Mouse (Mus musculus) kidney, adult 2 months (tissue): ENCODE measurements around the gene Pbrm1. TPM values are rescaled to one million over a fixed set of nuclear protein-coding genes. Genes with fewer than 3 reads are reported as not detected.

Source experiments
- DNase-seq: peaks from one replicate; pipeline ENCODE4 v3.0.0; 2021
- H3K27ac ChIP-seq: fragments of 200-500 bp; 2 replicates; pipeline ENCODE4 v1.5.1; 2012; ENCODE audit warnings: low read depth, low read length, control low read depth, inconsistent platforms; ENCODE audit not compliant: insufficient read depth
- H3K27me3 ChIP-seq: fragments of 200-500 bp; replicated peaks from 2 replicates; pipeline ENCODE4 v1.6.1; 2012; ENCODE audit warnings: mild to moderate bottlenecking, moderate library complexity, low read length, inconsistent platforms; ENCODE audit not compliant: control insufficient read depth, insufficient read depth
- H3K36me3 ChIP-seq: fragments of 200-500 bp; 2 replicates; pipeline ENCODE4 v1.6.1; 2012; ENCODE audit warnings: mild to moderate bottlenecking, moderate library complexity, low read length, inconsistent platforms; ENCODE audit not compliant: control insufficient read depth, insufficient read depth
- H3K4me1 ChIP-seq: fragments of 200-500 bp; 2 replicates; pipeline ENCODE4 v1.6.1; 2011; ENCODE audit warnings: low read length; ENCODE audit not compliant: control insufficient read depth, insufficient read depth
- H3K4me3 ChIP-seq: fragments of 200-500 bp; 2 replicates; pipeline ENCODE4 v1.5.1; 2011; ENCODE audit warnings: mild to moderate bottlenecking, low read depth, low read length, control low read depth; ENCODE audit not compliant: insufficient read depth
- CTCF ChIP-seq: fragments of 200-500 bp; conservative IDR thresholded peaks from 2 replicates; pipeline ENCODE4 v1.5.1; 2011; ENCODE audit warnings: low read depth, mild to moderate bottlenecking, control low read depth, low read length, moderate library complexity, mixed read lengths; ENCODE audit not compliant: insufficient read depth, insufficient read length
- POLR2A ChIP-seq: fragments of 200-500 bp; IDR thresholded peaks from one replicate; pipeline ENCODE4 v1.6.1; 2011; ENCODE audit warnings: low read depth, low read length, control low read depth
- WGBS: fragments of 180-500 bp; shearing (Covaris S2); methylation state at CpG from one replicate; pipeline ENCODE4 v1.1.7; 2018; 5-methylcytosine and 5-hydroxymethylcytosine counted together
- polyA plus RNA-seq: library from polyadenylated mRNA; depleted of rRNA; stranded (reverse); fragments of >200 nt; gene quantifications from 2 replicates; pipeline ENCODE4 v1.2.3, GENCODE M21; 2012

The Pbrm1 gene
- polyA plus RNA-seq, 1 experiment: 11.2 TPM

- peak; percentile 86 for DNase-seq
- TF ChIP-seq CTCF (no peak), POLR2A (peak; percentile 23)
- Histone ChIP-seq H3K4me3 (peak overlapping the region; percentile 98), H3K4me1 (peaks cover 15% of the 10 kb centered on the region), H3K27ac (peak overlapping the region; percentile 80), H3K27me3 (no peaks in the 10 kb centered on the region), H3K36me3 (peaks cover 7% of the 10 kb centered on the region)
- 5% methylated on average over 52 of the region's 56 CpGs for WGBS
Observed at GRCm38 (mm10) chr14:31019331-31020205, 630 bp downstream of the Pbrm1 start.

DNA sequence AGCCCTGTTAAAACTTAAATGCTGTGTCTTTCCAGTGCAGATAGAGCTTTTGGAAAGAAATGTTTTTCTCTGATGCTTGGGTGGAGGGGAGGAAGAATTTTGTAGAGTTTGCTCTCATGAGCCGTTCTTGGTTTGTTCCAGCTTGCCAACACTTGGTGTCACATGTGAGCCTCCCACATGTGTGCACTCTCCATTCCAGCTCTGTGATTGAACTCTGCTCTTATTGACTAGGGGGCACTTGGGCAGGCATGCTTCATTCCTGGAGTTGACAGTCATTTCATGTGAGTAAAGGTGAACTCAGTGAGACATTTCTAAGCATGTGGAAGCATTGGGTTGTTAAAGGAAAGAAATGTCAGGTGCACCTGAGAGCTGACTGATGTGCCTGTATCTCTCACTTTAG is 3.6 kb downstream of the Pbrm1 start:
- Histone ChIP-seq H3K27me3 (no peaks in the 10 kb centered on the region), H3K27ac (no peak overlapping the region), H3K36me3 (peaks cover 1% of the 10 kb centered on the region; the same call in 1 of the 2 replicates), H3K4me3 (no peak overlapping the region), H3K4me1 (peaks cover 13% of the 10 kb centered on the region)
- WGBS: 12% methylated on average over 1 of the region's 1 CpGs
- peak; percentile 61 for DNase-seq
- TF ChIP-seq CTCF (no peak), POLR2A (no peak)

GRCm38 (mm10) chr14:31025785-31026184 is 6.8 kb downstream of the Pbrm1 start:
- H3K27ac ChIP-seq: no peak overlapping the region
- DNase-seq: peak; percentile 14
- no peaks in the 10 kb centered on the region for H3K27me3 ChIP-seq
- TF ChIP-seq POLR2A (no peak), CTCF (peak; percentile 31; the same call in 1 of the 2 replicates)
- no peak overlapping the region for H3K4me3 ChIP-seq
- H3K4me1 ChIP-seq: 0 out of 2 replicates have a peak, but pooled peaks cover 4% of the 10 kb centered on the region
- 86% methylated on average over 3 of the region's 3 CpGs for WGBS
- peaks cover 6% of the 10 kb centered on the region; the same call in 1 of the 2 replicates for H3K36me3 ChIP-seq

- DNase-seq: no peak
- Histone ChIP-seq H3K27ac (no peak overlapping the region), H3K4me1 (no peaks in the 10 kb centered on the region), H3K36me3 (peaks cover 16% of the 10 kb centered on the region), H3K27me3 (no peaks in the 10 kb centered on the region), H3K4me3 (no peak overlapping the region)
- TF ChIP-seq CTCF: no peak
- 96% methylated on average over 5 of the region's 5 CpGs for WGBS
Observed at GRCm38 (mm10) chr14:31045296-31045695, 26.4 kb downstream of the Pbrm1 start.

GRCm38 (mm10) chr14:31045817-31046216 is 26.9 kb downstream of the Pbrm1 start:
- no peak overlapping the region for H3K27ac ChIP-seq
- TF ChIP-seq POLR2A: no peak
- no peak overlapping the region for H3K4me3 ChIP-seq
- no peaks in the 10 kb centered on the region for H3K4me1 ChIP-seq
- WGBS: 96% methylated on average over 1 of the region's 1 CpGs
- peaks cover 18% of the 10 kb centered on the region for H3K36me3 ChIP-seq
- DNase-seq: no peak
- no peaks in the 10 kb centered on the region for H3K27me3 ChIP-seq

- peaks cover 6% of the 10 kb centered on the region for H3K36me3 ChIP-seq
- TF ChIP-seq POLR2A: no peak
- peak; percentile 50 for TF ChIP-seq CTCF
- H3K27ac ChIP-seq: no peak overlapping the region
- peaks cover 3% of the 10 kb centered on the region; the same call in 1 of the 2 replicates for H3K4me1 ChIP-seq
- H3K27me3 ChIP-seq: no peaks in the 10 kb centered on the region
- DNase-seq: peak; percentile 53
- 50% methylated on average over 1 of the region's 1 CpGs for WGBS
- no peak overlapping the region for H3K4me3 ChIP-seq
Observed at GRCm38 (mm10) chr14:31062277-31062676, 43.3 kb downstream of the Pbrm1 start.

DNA sequence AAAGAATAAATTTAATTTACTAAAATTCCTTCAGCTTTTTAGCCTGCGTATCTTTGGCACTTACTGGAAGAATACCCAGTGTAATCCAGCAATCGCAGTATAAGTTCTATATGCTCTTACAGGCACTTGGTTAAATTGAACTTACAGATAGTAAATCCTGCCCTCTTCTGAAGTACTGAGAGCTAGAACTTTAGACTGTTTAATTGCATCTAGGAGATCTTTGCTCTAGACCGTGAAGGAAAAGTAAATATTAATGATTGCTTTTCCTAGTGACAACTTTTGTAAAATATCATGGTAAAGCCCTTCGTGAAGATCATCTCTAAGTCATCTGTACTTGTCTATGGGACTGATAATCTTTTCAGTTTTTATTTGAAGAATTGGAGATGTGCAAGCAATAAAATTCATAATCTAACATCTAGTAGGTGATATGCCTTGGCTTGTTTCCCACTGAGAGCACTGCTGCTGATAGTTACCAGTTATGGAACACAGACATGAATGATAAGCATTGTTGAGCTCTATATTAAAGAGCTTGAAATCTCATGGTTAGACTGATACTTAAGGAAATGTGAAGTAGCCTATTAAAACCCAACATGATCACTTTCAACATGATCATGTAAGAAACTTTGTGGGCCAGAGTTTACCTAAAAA is 50.3 kb downstream of the Pbrm1 start:
- 82% methylated on average over 4 of the region's 4 CpGs for WGBS
- DNase-seq: no peak
- no peak overlapping the region for H3K27ac ChIP-seq
- no peaks in the 10 kb centered on the region for H3K27me3 ChIP-seq
- H3K36me3 ChIP-seq: peaks cover 14% of the 10 kb centered on the region
- 0 out of 2 replicates have a peak, but pooled peaks cover 2% of the 10 kb centered on the region for H3K4me1 ChIP-seq
- no peak overlapping the region for H3K4me3 ChIP-seq
- TF ChIP-seq POLR2A: no peak
- no peak for TF ChIP-seq CTCF
